Mouse (Mus musculus) cerebellum, adult (tissue): ENCODE data around the gene Mtfmt.

Experiments
- ATAC-seq: cut with Nextera tagmentation; 2 replicates; pipeline ENCODE4 v1.9.2; 2017; ENCODE audit warnings: mild to moderate bottlenecking, moderate library complexity, mixed read lengths; ENCODE audit not compliant: insufficient number of reproducible peaks, low FRiP score, low TSS enrichment

The Mtfmt gene

DNA sequence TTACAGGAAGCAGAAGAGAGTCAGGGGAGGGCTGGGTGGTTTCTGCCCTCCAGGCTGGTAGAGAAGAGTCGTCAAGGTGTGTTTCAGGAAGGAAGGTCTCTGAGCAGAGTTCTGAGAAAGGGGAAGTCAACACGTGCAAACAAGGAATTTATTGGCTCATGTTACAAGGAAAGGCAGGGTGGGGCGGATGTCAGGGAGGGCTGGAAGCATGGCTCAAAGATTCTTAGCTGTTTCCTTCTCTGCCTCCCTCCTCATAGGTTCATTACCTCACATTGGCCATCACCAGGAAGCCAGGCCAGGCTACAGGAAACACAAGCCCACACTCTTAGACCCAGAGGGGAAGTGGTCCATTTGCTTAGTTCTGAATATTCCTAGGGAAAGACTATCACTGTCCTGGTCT, 11.2 kb upstream of the Mtfmt start:
- no peak for ATAC-seq

- ATAC-seq: no peak
These were observed 8.1 kb upstream of the Mtfmt start for GRCm38 (mm10) chr9:65427511-65427910.

DNA sequence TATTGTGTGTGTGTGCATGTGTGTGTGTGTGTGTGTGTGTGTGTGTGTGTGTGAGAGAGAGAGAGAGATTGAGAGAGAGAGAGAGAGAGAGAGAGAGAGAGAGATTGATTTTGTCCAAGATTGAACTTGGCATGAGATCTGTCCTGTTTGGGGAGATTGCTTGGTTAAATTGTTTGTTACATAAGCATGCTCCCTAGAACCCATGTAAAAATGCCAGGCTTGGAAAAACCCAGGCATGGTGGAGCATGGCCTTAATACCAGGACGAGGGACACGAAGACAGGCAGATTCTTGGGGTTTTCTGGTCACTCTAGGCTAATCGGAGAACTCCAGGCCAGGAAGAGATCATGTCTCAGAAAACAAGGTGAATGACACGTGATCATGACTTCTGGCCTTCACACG, 7.6 kb upstream of the Mtfmt start:
- ATAC-seq: no peak

DNA sequence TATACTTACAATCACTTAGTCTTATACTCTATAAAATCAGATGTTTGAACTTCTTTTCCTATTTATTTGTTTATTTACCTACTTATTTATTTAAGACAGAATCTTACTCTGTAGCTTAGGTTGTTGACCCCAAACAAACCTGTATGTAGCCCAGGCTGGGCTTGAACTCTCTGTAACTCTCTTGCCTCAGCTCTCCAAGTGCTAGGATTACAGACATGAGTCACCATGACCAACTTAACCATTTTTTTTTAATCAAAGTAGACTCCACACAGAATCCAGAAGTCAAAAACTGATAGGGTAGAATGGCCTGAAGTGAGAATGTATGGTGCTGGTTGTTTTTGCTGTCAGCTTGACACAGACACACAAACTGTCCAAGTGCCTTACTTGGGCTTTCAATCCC, 5.2 kb upstream of the Mtfmt start:
- ATAC-seq: no peak

DNA sequence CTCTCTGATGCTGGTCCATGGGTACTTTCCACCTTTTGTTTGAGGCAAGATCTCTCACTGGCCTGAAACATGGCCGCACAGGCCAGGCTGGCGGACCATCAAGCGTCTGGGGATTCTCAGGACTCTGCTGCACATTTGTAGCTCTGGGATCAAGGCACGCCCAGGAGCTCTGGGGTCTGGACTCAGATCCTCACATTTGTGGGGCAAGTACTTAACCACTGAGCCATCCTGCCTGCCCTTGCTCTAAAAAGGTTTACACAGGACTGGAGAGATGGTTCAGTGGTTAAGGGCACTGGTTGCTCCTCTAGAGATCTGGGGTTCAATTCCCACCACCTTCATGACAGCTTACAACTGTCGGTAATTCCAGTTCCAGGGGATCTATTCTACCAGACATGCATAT, 4.7 kb upstream of the Mtfmt start:
- no peak for ATAC-seq

DNA sequence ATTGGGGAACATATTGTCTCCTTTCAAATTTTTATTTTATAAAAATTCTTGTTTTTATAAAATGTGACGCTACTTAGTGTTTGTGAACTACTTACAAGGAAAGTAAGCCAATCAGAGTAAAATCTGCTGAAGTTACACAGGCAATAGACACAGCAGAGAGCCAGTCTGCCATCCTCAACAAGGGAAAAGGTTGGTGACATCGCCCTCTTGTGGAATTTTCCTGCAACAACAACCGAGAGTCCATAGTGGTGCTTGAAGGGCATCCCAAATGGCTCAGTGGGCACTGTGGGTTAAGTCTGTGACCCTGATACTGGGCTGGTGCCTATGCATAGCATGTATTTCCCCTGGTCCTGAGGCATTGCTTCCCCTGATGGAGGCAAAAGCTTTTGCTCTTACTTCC, 3.3 kb upstream of the Mtfmt start:
- no peak for ATAC-seq

DNA sequence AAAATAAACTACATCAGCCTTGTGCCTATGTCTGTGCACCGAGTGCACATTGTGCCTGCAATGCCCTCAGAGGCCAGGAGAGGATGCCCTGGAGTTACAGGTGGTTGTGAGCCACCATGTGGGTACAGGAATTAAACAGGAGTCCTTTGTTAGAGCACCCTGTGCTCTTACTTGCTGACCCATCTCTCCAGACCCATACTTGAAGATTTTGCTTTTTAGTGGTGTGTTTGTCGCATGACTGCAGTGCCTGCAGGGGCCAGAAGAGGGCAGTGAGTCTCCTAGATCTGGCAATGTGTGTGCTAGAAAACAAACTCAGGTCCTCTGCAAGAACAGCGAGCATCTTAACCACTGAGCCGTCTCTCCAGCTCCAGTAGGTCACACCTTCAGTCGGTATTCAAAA, 1.4 kb upstream of the Mtfmt start:
- ATAC-seq: no peak

DNA sequence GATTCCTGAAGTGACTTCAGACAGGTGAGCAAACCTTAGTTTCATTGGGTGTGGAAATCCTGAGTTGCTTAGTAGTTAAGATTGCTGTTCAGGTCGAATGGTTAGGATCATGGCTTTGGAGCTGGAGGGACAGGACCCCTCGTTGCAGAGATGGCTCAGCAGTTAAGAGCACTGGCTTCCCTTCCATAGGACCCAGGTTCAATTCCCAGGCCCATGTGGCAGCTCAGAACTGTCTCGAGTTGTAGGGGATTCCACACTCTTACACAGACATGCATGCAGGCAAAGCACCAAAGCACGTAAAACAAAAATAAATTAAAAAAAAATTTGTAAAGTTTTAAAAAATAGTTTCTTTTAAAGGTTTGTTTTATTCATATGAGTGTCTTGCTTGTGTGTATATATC, 371 bp upstream of the Mtfmt start:
- ATAC-seq: no peak

- ATAC-seq: no peak
These were observed 9.1 kb downstream of the Mtfmt start for GRCm38 (mm10) chr9:65444692-65445091.

GRCm38 (mm10) chr9:65447951-65448350, 12.4 kb downstream of the Mtfmt start:
- ATAC-seq: no peak

- ATAC-seq: no peak
These were observed 23.4 kb downstream of the Mtfmt start for GRCm38 (mm10) chr9:65458975-65459374.

DNA sequence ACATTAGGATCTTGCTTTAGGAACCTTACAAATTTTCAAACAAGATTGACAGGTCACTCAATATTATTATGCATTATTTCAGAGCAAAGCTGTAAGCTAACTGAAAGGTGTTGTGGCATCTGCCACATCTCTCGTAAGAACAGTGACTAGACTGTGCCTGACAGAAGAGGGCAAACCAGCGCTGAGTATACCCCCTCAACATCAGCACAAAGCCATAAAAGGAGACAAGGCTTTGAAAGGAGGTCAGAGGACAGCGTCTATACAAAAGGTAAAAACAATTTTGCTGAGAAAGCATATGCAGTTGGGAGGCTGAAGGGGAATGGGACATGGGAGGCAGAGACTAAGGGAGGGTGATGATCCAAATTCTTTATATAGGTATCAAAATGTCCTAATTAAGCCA, 24.6 kb downstream of the Mtfmt start:
- ATAC-seq: no peak

GRCm38 (mm10) chr9:65460732-65461442, 25.3 kb downstream of the Mtfmt start, which contains the start of gene Spg21:
TSS of gene Spg21 (plus strand) at chr9:65460947.
- peak; percentile 90 for ATAC-seq

- no peak for ATAC-seq
These were observed 27.0 kb downstream of the Mtfmt start for GRCm38 (mm10) chr9:65462544-65462943.

- no peak for ATAC-seq
These were observed 28.6 kb downstream of the Mtfmt start for GRCm38 (mm10) chr9:65464161-65464560.

DNA sequence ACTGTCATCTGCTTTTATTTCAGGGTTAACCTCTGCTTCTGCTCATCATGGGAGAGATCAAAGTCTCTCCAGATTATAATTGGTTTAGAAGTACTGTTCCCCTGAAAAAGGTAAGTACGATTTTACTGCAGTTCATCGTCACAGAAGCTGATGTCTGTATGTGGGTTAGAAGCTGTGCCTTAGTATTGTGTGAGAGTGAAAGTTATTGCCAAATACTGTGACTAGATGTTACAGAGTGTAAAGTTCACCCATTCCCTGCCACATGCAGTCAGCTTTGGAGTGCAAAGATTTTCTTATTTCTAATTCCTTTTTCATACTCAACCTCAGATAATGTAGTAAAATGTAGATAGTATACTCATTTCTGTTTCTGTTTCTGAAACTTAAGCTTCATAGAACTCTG, 29.7 kb downstream of the Mtfmt start:
- no peak for ATAC-seq

DNA sequence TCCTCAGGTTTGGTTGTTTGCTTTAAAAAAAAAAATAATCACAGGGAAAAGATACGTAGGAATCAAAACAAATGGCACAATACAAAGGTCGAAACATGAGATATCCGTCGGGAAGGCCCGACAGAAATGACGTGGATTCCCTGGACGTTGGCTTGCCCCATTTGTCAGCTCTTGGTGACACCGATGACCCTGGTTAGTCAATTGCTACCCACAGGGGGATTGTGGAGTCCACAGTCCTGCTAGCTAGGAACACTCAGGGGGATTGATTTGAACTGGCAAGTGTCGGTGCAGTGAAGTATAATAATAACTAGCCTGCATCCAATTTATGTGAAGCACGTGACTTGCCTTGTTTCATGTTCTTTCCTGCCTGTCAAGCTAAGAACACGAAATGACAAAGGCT, 32.1 kb downstream of the Mtfmt start:
- no peak for ATAC-seq

DNA sequence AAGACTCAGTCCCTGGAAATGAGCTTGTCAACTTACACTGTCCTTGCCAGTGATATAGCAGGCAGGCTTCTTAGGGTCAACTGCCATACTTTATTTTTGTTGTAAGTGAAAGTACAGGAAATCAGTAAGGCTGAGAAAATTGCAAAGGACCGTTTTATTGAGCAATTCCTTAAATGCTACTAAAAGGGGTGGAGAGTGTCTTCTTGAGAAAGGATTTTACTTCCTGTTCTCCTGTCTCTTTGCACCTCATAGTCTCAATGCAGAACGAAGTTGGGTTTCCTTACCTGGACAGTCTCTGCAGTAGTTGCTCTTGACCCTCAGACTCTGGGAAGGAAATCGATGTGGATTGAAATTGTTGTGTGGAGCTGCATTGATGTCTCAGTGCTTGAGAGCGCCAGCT, 37.2 kb downstream of the Mtfmt start:
- ATAC-seq: no peak

DNA sequence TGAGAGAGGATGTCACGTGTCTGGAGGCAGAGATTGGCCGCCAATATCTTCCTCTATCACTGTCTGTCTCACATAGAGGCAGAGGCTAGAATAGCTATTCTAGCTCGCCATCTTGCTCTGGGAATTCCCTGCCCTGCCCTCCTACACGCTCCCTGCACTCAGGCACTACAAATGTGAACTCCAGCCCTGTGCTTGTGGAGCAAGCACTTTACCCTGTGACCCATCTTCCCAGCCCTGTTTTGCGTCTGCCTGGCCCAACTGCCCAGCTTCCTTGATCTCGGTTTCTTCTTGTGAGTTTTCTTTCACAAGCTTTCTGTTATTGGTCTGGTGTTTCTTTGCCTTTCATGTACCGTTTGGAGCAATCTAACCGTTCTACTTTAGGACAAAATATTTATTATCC, 43.6 kb downstream of the Mtfmt start:
- no peak for ATAC-seq

DNA sequence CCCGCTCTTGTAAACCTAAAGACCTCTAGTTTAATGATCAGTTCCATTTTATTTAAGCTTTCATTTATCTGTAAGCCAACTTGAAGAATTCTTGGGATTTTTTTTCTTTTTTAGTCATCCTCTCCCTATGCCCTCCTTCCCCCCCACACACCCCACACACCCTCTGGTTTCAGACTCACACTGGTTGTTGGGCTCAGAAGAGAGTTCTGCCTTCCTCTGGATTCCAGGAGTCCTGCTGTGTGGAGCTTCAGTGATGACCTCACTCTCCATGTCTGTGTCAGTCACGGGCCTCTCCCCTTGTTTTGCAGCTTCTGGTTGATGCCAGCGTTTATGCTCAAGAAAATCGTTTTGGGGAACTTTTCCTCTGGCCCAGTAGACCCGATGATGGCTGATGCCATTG, 44.5 kb downstream of the Mtfmt start:
- no peak for ATAC-seq

DNA sequence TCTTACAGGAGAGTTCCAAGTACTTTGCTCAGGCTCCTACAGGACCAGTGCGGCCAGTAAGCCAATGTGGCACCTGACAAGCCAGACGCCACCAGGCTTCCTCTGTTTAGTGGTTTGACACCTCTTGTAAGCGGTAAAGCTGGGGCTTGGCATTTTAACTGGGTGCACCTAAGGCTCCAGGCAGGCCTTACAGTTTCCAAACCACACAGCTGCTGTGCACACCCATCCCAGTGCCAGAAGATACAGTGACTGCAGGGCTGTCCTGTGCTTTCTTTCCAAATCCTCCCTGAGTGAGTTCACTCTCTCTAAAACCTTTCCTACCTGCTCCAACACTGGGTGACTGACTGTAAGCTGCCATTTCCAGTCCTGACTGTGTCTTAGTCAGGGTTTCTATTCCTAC, 55.9 kb downstream of the Mtfmt start:
- no peak for ATAC-seq

DNA sequence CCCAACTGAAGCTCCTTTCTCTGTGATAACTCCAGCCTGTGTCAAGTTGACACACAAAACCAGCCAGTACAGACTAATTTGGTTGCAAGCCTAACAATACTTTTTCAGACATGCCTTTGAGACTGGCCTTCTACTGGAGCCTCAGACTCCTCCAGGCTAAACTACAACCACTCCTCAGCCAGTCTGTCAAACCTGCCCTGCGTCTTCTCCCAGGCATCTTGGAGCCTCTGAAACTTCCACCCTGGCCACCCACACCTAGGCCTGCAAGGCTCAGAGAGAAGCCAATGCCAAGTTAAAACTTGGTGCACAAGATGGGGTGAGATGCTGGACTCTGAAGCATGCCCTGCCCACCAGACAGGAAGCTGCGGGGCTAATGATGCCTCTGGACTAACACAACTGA, 56.8 kb downstream of the Mtfmt start:
- ATAC-seq: no peak

DNA sequence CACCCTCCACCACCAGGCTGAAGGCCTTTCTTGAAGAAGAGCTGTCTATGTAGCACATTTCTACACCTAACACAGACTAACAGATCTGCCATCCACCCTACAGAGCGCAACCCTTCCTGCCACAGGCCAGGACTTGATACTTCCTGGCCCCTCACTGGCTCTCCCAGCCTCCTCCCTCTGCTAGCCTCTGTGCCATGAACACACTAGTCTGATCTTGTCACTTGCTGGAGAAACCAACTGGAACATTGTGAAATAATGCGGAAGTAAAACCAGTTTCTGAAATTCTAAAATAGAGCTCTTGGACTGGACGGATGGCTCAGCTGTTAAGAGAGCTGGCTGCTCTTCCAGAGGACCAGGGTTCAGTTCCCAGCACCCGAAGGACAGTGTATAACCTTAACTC, 57.3 kb downstream of the Mtfmt start:
- no peak for ATAC-seq
